Mouse (Mus musculus): ENCODE results near the gene Zfp558.
"Not testable (repeated sequence)": the region's sequence is repeated elsewhere in the genome, so short reads cannot be mapped to it uniquely, and the experiment has no call there.

Zfp558 gene

DNA sequence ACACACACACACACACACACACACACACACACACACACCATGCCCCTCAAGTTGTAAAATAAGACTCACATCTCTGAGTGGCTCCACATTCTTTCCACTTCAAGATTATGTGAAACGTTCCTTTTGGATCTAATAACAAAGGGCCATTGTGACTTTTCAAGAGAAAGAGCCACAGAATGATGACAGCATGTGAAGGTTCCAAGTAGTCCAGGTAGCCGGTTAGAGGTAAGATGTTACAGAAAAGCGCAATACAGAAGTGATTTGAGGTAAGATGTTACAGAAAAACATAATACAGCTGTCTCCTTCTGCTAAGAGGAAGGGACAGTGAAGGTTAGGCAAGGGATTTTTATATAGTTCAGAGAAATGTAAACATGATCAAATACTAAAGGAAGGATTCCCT is at the start of gene Zfp558, which contains the start of gene Mbd3l1:
TSS of gene Zfp558 (minus strand) at position 101 of the 400 bp plus-strand sequence.
TSS of gene Mbd3l1 (plus strand) at position 192 of the 400 bp plus-strand sequence.
- no peak for DNase-seq

DNA sequence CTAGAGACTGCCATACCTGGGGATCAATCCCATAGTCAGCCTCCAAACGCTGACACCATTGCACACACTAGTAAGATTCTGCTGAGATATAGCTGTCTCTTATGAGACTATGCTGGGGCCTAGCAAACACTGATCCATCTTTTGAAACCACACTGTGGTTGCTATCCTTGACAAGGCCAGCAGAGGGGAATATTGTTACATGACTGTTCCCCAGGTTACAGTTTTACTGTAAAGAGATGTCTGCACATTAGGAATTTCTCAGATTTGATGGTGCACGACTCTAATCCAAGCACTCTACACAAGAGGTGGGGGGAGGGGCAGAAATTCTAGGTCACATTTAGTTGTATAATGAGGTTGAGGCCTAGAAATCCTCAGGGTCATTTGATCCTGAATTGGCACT is 30.0 kb upstream of the Zfp558 start:
- DNase-seq = no peak

DNA sequence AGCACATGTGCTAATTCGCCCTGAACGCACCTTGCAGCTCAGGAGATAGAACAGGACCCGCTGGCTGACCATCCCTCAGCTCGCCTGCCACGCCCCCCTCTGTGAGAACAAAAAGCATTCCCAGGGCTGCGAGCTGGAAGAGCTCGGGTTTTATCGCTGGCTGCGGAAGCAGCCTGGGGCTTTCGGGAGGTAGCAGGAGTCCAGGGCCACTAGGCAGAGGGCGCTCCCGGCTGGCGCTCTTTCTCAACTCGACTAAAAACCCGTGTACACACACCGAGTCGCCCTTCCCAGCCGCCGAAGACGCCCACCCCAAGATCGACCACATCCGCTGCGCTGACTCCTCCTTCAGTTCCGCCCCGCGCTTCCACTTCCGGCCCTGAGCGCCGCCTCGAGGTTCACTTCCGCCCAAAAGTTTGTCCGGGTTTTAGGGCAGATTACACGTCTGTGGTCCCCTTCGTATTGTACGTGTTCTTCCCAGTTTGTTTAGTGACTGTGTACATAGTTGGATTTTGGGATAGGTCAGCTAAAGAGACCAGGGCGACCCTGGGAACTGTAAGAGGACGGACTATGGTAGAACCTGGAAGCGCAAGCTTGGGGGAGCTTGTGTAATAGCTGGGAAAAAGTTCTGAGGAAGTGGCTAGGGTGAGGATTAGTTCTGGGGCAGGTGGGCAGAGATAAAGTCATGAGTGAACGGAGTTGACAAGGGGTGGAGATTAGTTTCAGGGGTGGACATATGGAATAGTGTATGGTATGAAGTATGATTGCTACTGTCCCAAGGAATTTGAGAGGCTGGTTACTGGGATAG is 4.5 kb downstream of the Zfp558 start:
- DNase-seq = peak; percentile 63 to 66

DNA sequence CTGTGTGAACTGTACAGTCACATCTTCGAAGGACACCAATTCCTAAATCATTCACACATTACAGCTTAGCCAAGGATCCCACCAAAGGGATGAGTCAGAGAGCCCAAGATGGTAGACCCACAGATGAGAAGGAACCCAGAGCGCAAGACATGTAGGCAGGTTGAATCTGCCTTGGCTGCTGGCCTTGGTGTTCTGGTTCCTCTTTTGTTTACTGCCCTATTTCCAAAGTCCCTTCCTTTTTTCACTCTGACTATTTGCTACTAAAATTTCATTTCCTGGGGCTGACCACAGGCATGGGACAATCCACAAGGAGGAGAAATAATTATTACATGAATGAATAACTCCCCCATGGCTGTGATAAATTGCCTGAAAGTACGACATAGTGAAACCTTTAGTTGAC is 10.1 kb downstream of the Zfp558 start:
- DNase-seq = no peak

DNA sequence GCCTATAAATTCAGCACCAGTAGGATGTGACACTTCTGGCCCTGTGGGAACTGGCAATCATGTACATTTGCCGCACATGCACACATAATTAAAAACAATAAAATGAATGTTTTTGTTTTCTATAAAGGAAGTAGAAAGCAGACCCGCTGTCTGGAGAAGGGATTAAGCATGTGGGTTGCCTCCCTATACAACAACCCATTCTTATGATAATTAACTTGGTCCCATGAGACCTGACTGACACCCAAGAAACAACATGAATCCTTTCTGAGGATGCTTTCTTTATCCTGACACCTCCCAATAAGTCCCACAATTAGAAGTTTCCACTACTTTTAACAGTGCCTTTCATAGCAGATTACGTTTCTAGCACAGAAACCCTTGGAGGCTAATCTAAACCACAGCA is 10.7 kb downstream of the Zfp558 start:
- DNase-seq = no peak

DNA sequence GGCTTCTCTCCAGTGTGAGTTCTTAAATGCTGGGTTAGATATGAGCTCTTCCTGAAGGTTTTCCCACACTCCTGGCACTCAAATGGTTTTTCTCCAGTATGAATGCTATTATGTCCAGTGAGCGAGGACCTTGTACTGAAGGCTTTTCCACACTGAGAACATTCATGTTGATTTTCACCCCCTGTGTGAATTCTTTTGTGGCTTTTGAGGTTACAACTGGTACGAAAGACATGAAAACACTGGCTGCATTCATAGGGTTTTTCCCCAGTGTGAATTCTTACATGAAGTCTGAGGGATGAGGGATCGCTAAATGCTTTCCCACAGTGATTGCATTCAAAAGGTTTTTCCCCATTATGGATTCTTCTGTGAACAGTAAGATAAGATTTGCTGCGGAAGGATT is 21.5 kb downstream of the Zfp558 start:
- no peak for DNase-seq

DNA sequence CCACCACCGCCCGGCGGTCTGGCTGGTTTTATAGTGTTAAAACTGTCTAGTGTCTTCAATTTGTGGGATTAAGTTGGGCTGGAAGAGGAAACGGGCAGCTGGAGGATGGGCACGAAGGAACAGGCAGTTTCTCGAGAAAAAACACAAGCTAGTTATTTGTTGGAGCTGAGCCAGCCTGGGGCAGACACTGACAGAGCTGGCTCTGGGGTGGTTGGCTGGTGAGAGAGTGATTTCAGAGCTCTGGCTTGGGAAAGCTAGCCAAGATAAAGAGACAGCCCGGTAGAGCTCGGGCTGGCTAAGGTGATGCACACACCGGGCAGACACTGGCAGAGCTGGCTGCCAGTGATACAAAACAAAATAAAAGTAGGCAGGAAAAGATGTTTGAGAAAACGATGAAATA is 46.4 kb downstream of the Zfp558 start:
- no peak for DNase-seq

DNA sequence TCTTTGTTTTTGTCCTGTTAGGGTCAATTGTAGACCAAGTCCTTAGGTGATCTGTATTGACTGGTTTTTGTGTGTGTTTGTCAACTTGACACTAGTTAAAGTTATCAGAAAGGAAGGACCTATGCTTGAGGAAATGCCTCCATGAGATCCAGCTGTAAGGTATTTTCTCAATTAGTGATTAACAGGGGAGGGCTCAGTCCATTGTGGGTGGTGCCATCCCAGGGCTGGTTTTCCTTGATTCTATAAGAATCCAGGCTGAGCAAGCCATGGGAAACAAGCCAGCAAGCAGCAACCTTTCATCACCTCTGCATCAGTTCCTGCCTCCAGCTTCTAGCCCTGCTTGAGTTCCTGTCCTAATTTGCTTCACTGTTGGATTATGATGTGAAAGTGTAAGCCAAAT is 47.7 kb downstream of the Zfp558 start, which contains the start of gene Mbd3l2:
TSS of gene Mbd3l2 (plus strand) at position 301 of the 400 bp plus-strand sequence.
- DNase-seq = no peak

DNA sequence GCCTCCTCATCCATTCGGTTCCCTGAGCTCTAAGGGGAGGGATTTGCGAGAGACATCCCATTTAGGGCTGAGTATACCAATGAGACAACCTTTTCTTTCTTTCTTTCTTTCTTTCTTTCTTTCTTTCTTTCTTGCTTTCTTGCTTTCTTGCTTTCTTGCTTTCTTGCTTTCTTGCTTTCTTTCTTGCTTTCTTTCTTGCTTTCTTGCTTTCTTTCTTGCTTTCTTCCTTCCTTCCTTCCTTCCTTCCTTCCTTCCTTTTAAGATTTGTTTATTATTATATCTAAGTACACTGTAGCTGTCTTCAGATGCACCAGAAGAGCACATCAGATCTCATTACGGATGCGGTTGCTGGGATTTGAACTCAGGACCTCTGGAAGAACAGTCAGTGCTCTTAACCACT is 65.7 kb downstream of the Zfp558 start:
- not testable (repeated sequence) for DNase-seq
